Mouse (Mus musculus) testis, adult 2 months (tissue): Measurements from ENCODE around the gene Snx25. TPM values are rescaled to one million over a fixed set of nuclear protein-coding genes. Genes with fewer than 3 reads are reported as not detected.

Experiments
- H3K27ac ChIP-seq: fragments of 200-500 bp; 2 replicates; pipeline ENCODE4 v1.5.1; 2012; ENCODE audit warnings: low read depth, low read length; ENCODE audit not compliant: control insufficient read depth, insufficient read depth
- H3K27me3 ChIP-seq: fragments of 200-500 bp; 2 replicates; pipeline ENCODE4 v1.6.1; 2012; ENCODE audit warnings: mild to moderate bottlenecking, low read length, moderate library complexity; ENCODE audit not compliant: control insufficient read depth, insufficient read depth
- H3K36me3 ChIP-seq: fragments of 200-500 bp; 2 replicates; pipeline ENCODE4 v1.6.1; 2012; ENCODE audit warnings: mild to moderate bottlenecking, low read length; ENCODE audit not compliant: control insufficient read depth, insufficient read depth
- H3K4me1 ChIP-seq: fragments of 200-500 bp; 2 replicates; pipeline ENCODE4 v1.6.1; 2012; ENCODE audit warnings: low read length; ENCODE audit not compliant: control insufficient read depth, insufficient read depth
- H3K4me3 ChIP-seq: fragments of 200-500 bp; 2 replicates; pipeline ENCODE4 v1.5.1; 2012; ENCODE audit warnings: low read depth, mild to moderate bottlenecking, low read length, moderate library complexity, mixed read lengths; ENCODE audit not compliant: control insufficient read depth
- CTCF ChIP-seq: fragments of 200-500 bp; IDR thresholded peaks from 2 replicates; pipeline ENCODE4 v1.5.1; 2012; ENCODE audit warnings: low read depth, mild to moderate bottlenecking, inconsistent platforms, low read length, moderate library complexity; ENCODE audit not compliant: control insufficient read depth, insufficient read depth, insufficient replicate concordance
- POLR2A ChIP-seq: fragments of 200-500 bp; IDR thresholded peaks from 2 replicates; pipeline ENCODE4 v1.6.1; 2012; ENCODE audit warnings: low read depth, mild to moderate bottlenecking, inconsistent platforms, low read length, moderate library complexity; ENCODE audit not compliant: control insufficient read depth
- polyA plus RNA-seq: library from polyadenylated mRNA; depleted of rRNA; stranded (reverse); fragments of >200 nt; gene quantifications from 2 replicates; pipeline ENCODE4 v1.2.3, GENCODE M21; 2012

Snx25 gene
- polyA plus RNA-seq, 1 experiment, result 16.2 TPM

DNA sequence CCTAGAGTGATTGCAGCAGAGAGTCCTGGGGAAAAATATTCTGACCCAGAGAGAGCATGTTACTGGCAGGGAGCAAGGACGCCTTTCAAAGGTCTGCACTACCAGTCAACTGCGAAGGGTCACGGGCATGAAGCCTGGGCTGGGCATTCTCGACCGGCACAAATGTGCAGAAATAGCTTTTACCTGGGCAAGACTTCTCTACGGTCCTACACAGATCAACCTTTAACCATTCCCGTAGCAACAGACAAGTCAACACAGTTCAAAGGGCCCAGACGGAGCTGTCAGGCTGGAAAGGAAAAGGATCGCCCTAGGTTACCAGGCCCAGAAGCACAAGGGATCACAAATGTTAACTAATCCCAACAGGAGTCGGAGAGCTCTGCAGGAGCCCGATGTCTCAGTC, 115.7 kb downstream of the Snx25 start:
- H3K27me3 ChIP-seq, result no peaks in the 10 kb centered on the region
- H3K4me3 ChIP-seq, result no peak overlapping the region
- TF ChIP-seq POLR2A, result no peak
- no peak for TF ChIP-seq CTCF
- H3K27ac ChIP-seq, result no peak overlapping the region
- peaks cover 1% of the 10 kb centered on the region; the same call in 1 of the 2 replicates for H3K36me3 ChIP-seq
- H3K4me1 ChIP-seq, result no peaks in the 10 kb centered on the region

DNA sequence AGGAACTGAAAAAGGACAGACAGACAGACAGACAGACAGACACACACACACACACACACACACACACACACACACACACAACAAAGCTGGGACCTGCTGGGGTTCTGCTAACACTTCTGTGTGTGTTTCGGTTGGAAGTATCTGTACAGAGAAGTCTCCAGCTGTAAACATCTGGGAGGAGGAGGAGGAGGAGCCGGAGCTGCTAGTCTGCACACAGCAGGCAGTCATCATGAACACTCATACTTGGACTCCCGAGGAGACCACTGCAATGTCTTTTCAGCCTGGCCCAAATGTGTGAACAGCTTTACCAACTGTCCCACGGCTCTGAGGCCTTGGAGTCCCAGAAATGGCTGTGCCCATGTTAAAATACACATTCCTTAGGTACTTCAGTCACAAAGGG, 127.6 kb downstream of the Snx25 start:
- Histone ChIP-seq H3K4me1 (peaks cover 7% of the 10 kb centered on the region), H3K36me3 (no peaks in the 10 kb centered on the region), H3K27ac (no peak overlapping the region), H3K4me3 (no peak overlapping the region), H3K27me3 (no peaks in the 10 kb centered on the region)
- TF ChIP-seq CTCF, result no peak
- no peak for TF ChIP-seq POLR2A

DNA sequence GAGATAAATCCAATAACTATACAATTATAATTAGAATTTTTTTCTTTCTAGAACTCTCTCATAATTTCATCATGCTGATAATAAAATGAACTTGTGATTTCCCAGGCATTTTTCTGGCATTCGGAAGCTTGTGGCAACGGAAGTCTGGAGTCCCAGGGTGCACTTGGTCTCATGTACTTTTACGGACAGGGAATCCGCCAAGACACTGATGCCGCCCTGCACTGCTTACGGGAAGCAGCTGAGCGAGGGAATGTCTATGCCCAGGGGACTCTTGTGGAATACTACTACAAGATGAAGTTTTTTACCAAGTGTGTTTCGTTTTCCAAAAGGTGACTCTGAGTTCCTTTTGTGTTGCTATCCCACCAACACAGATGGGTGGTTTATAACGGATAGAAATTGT, 129.2 kb downstream of the Snx25 start:
- Histone ChIP-seq H3K27ac (no peak overlapping the region), H3K27me3 (no peaks in the 10 kb centered on the region), H3K4me1 (peaks cover 7% of the 10 kb centered on the region), H3K4me3 (no peak overlapping the region), H3K36me3 (no peaks in the 10 kb centered on the region)
- TF ChIP-seq POLR2A (no peak), CTCF (no peak)

DNA sequence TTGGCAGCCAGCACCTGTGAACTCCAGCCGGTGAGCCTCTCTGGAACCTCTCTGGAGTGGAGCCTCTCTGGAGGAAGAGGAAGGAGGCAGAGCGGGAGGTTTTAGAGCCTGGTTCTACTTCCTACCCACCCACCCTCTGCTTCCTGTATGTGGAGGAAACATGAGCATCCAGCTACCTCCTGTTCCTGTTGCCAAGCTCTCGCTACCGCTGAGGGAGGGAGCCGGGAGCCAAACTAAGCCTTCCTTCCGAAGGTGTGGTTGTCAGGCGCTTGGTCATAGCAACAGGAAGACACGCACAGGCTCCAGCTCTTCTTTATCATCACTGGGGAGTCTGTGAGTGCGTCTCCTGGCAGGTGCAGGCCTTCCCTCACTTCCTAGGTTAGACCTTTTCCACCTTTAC, 129.8 kb downstream of the Snx25 start:
- Histone ChIP-seq H3K4me3 (peak overlapping the region; percentile 10), H3K27me3 (no peaks in the 10 kb centered on the region), H3K36me3 (no peaks in the 10 kb centered on the region), H3K27ac (no peak overlapping the region), H3K4me1 (peaks cover 7% of the 10 kb centered on the region)
- TF ChIP-seq CTCF (no peak), POLR2A (no peak)

DNA sequence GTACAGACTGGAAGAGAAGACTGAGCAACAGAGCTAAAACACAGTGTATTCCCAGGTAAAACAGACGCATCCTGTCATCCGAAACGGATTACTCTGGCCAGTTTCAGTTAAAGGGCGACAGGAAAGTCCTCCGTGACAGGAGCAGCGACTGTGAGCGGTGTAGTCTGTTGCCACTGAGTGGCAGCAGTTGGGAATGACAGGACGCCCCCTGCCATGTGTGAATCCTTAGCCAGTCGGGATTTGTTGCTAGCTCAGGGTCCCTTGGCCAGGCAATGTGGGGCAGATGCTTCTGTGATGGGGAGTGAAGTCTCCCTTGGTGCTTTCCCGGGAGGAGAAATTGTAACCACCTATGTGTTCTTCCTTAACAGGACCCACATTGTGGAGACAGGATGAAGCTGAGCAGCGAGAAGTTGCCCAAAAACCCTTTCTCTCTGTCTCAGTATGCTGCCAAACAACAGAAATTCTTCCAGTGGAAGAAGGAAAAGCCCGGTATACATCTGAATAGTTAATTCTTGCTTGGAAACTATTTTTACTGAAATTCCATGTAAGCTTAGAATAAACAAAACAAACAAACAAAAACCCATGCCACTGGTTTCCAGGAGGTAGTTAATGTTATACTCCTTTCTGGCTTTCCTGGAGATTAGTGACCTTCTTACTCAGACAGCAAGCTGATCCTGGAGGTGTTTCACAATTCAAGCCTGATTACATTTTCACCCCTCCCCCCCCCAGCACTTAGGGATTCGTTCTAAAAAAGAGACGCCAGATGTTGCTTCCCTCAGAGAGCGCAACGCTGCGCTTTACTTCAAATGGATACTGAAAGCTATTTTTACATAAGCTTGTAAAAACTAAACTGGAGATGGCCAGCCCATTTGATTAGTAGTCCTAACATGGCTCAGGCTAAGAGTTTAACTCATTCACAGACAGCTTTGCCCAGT, 140.9 kb downstream of the Snx25 start:
- Histone ChIP-seq H3K27ac (peak overlapping the region; percentile 45), H3K4me3 (peak overlapping the region; percentile 77), H3K4me1 (peaks cover 12% of the 10 kb centered on the region), H3K27me3 (no peaks in the 10 kb centered on the region), H3K36me3 (no peaks in the 10 kb centered on the region)
- TF ChIP-seq CTCF (no peak), POLR2A (no peak)

DNA sequence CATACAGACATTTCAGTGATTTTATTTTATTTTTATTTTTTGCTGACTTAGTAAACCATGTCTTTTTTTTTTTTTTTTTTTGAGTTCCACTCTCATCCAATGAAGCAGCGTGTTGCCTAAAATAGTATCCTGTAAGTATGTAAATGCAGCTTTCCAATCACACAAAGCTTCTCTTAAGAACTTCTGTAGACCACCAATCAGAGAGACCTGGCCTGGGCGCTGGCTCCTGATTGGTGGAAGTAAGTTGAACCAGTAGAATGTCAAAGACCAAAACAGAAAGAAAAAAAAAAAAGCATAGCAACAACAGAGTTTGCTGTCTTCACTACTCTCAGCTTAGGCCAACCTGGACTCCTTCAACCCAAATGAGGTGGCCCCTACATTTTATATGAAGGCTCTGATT, 141.7 kb downstream of the Snx25 start:
- H3K4me3 ChIP-seq, result peak overlapping the region; percentile 77

DNA sequence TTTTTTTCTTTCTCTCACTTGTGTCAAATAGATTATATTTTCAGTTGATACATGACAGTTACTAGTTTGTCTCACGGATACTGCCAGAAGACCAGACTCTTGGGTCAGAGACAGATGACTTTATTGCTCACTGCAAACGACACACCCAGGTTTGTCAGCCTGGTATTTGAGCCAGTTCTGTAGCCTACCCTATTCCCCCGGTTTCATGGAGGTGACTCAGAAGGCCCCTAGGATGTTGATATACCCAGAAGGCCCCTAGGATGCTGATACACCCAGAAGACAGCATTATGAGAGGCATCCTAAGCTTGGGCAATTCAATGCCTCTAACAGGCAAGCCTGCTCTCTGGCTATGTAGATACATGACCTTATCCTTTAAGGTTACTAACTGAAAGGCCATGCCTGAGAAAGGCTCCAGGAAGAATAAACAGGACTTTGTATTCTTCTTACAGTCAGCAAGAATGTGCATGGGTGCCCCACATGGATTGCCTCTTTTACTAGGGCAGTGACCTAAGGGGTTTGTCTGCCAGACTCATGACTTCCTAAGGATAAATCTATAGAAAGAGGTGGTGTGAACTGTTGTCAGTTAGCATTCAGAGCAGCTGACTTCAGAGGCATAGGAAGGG, 144.8 kb downstream of the Snx25 start:
- no peak overlapping the region for H3K27ac ChIP-seq
- H3K4me1 ChIP-seq, result peaks cover 12% of the 10 kb centered on the region
- no peaks in the 10 kb centered on the region for H3K27me3 ChIP-seq
- no peak overlapping the region for H3K4me3 ChIP-seq
- TF ChIP-seq POLR2A (no peak), CTCF (no peak)
- no peaks in the 10 kb centered on the region for H3K36me3 ChIP-seq

More for the DNA sequence above, 141.7 kb downstream of the Snx25 start:
- Histone ChIP-seq H3K36me3 (no peaks in the 10 kb centered on the region), H3K27me3 (no peaks in the 10 kb centered on the region), H3K27ac (peak overlapping the region; percentile 45), H3K4me1 (peaks cover 12% of the 10 kb centered on the region)
- TF ChIP-seq POLR2A (no peak), CTCF (no peak)
